Mouse (Mus musculus) heart, postnatal 10 days (tissue): ENCODE data around the gene Chn1. TPM values are rescaled to one million over a fixed set of nuclear protein-coding genes. Genes with fewer than 3 reads are reported as not detected.

Source experiments
- DNase-seq, 2 experiments: peaks; one replicate each; pipeline ENCODE4 v3.0.0; 2021
- intact Hi-C: fragments of 180-260 bp; cut with DNase I; formaldehyde crosslinking; loops from one replicate; pipeline ENCODE4 v1.15.1; 2025
- total RNA-seq, 2 experiments: library from RNA; stranded (reverse); gene quantifications; 2 replicates each; pipeline ENCODE4 v1.2.3; 2021

Gene Chn1
- total RNA-seq, 2 experiments from 2014 or later, result 60.1 to 62.8 TPM

DNA sequence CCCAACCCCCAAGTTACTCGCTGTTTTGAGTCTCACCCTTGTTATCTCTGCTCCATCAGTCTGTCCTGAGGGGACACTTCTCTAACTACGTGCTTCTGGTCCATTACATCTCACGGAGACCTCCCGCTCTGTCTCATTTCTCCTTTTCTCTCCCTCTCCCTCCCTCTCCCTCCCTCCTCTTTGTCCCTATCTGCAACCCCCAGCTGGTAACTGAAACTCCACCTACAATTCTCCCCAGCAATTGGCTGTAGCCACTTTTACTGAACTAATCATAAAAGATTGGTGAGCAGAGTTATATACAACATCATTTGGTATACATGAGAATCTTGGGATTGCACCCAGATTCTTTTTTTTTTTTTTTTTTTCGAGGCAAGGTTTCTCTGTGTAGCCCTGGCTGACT, 16.1 kb downstream of the Chn1 start:
- intact Hi-C loops, result no loop called here
- DNase-seq, result no peak

GRCm38 (mm10) chr2:73747297-73747696, 27.8 kb downstream of the Chn1 start:
- intact Hi-C loops, result loop anchor here (5.0 kb wide), 1 partner anchor 165 kb away; the partner anchor contains the start of gene Chrna1

GRCm38 (mm10) chr2:73746375-73746770, 28.8 kb downstream of the Chn1 start:
- intact Hi-C loops, result loop anchor here (5.0 kb wide), 1 partner anchor 164 kb away; the partner anchor contains the start of gene Chrna1

More at GRCm38 (mm10) chr2:73747297-73747696, 27.8 kb downstream of the Chn1 start:
- no peak for DNase-seq

GRCm38 (mm10) chr2:73745647-73746374, 29.3 kb downstream of the Chn1 start:
- intact Hi-C loops, result loop anchor here (5.0 kb wide), 1 partner anchor 164 kb away; the partner anchor contains the start of gene Chrna1
- peak; percentile 38 to 53 for DNase-seq

More at GRCm38 (mm10) chr2:73746375-73746770, 28.8 kb downstream of the Chn1 start:
- DNase-seq, result no peak

GRCm38 (mm10) chr2:73741286-73741685, 33.9 kb downstream of the Chn1 start:
- intact Hi-C loops, result no loop called here
- no peak for DNase-seq

GRCm38 (mm10) chr2:73727868-73728267, 47.3 kb downstream of the Chn1 start:
- DNase-seq, result no peak
- intact Hi-C loops, result no loop called here

DNA sequence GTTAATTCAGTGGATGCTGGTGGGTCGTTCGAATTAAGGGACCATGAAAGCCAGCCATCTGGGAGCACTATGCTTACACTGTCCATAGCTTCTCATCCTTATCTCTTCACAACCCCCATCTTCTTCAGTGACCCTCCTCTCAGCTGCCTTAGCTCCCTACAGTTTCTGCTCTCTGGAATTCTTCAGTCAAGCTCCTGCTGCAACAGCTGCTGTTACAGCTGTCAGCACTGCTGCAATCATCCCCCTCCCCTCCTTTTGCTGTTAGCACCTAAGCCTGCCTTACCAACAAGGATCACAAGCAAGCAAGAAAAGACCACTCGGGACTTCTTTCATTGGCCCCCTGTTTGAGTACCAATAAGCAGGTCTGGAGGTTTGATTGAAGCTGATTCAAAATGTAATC, 50.2 kb downstream of the Chn1 start:
- intact Hi-C loops, result no loop called here
- DNase-seq, result no peak

DNA sequence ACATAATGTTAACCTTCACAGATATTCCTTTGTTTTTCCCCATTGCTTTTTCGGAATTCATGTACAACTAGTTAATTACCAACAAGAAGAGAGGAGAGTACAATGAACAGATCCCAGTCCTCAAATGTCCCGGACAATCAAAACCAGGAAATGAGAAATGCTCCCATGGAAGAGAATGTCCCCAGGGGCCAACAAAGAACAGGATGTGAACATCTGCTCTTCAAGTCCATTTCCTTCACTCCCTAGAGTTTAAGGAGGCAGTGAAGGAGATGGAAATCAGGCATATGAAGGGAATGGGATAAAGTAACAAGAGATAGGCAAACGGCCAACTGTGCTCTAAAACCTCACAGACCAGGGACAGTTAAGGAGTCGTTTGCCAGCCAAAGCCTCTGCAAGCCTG, 53.3 kb downstream of the Chn1 start:
- intact Hi-C loops, result no loop called here
- peak; percentile 54 to 59 for DNase-seq

DNA sequence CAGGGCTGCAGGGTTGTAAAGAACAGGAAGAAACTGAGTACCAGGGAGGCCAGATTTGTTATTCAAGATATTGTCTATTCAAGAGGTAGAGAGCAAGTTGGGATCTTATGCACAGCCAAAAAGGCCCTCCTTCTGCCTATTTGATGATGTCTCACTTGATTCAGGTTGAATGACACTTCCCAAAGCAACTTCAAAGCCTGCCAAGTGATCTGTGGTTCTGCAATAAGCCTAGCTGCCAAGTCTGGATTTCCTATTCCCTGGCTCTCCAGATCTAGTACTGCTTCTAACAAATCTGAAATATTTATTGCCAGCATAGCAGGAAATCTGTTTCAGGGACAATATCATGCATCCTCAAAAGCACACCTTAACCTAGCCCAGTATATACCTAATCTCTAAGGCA, 62.7 kb downstream of the Chn1 start:
- intact Hi-C loops, result no loop called here
- no peak for DNase-seq

- intact Hi-C loops, result no loop called here
- DNase-seq, result no peak
Measured at GRCm38 (mm10) chr2:73693045-73693444, 82.1 kb downstream of the Chn1 start.

DNA sequence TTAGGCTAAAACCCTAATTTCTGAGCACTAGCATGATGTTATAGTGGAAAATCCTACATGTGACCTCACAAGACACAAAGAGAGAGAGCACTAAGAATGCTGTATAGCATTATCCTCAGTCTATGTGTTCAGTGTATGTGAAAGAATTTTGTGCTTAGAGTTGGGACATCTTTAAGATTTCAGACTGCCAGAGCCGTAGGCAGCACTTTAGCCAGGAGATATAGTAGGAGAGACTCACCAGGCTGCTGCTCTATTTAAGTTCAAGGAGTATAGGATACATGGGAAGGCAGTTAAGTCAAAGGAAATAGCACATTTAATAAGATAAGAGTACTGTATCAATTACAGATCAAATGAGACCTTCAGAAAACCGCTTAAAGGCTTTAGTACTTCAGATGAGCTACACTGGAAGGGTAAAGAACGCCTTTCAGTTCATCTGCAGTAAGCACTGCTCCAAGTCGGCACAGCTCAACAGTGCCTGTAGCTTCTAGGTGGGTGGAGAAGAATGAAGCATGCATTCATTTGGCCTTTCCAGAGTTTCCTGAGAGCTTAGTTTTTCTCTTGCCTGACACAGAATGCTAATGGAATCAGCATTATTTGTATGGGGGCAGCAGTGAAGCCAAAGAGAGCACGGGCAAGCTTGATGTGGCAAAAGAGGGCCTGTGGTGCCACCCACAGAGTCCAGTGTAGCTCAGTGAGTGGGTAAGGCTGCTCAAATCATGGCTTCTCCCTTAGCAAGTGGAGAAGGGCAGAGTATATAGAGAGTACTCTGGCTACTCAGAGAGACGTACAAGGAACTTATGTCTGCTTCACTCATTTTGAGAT, 84.2 kb downstream of the Chn1 start:
- intact Hi-C loops, result no loop called here
- no peak for DNase-seq

- no peak for DNase-seq
- intact Hi-C loops, result no loop called here
Measured at GRCm38 (mm10) chr2:73682500-73682899, 92.6 kb downstream of the Chn1 start.

DNA sequence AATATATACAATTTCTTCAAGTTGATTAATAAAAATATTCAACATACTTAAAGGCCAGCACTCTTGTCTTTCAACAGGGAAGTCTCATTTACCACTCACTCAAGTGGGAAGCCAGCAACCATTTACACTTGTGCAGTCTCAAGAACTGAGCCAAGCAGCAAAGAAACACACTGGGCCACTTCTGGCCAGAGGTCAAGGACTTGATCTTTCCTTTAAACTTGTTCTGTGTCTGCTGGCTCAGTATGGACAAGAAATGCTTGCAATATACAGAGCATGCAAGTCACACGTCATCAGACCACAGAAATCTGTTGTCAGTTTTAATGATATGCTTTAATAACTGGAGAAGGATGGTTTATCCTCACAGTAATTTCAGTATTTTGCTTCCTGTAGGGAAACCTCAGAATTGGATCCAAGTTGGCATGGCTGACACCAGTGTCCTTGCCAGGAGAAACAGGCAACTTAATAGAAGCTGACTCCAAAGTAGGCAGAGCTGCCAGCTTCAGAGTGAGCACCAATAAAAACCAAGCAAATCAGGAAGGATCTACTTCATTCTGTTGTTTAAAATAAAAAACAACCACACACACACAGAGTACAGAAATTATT, 94.6 kb downstream of the Chn1 start:
- intact Hi-C loops, result no loop called here
- peak; percentile 37 to 38 for DNase-seq

DNA sequence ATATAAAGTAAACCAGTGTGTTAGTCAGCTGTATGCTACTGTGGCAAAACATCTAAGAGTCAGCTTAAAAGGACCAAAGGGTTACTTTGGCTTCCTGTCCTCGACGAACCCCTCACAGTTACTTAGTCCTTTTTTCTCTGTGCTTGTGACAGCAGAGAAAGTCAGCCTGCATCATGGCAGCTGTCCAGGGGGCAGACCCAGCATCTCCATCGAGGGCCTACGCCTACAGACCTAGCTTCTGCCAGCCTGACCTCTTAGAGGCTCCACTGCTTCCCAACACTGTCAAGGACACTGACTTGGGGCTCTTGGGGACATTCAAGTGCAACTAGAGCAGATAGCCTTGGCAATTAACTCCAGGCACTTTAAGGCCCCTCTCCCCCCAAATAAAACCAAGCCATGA, 106.5 kb downstream of the Chn1 start:
- intact Hi-C loops, result no loop called here
- DNase-seq, result peak; percentile 30 to 34

DNA sequence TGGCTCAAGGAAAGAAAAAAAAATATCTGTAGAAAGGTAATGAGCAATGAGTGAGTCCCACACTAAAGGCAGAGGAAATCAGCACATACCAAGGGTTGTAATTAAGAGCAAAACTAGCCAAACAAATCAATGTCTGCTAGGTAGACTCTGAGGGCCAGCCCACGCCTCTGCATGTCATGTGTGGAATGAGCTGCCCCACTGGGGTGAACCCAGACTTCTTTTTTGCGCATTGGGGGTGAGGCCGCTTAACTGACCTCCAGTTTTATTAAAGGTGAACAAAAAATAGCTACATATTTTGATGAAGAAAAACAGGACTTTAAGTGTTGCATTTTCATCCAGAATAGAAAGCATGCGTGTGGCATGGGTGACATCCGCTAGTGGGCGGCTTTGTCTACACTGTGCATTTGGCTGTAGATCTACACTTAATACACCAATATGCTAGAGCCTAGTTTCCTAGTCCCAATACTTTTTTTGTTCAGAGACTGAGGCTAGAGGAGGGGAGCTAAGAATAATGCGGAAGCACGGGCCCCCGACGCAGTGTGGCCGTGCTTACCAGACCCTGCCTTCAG, 114.5 kb downstream of the Chn1 start:
- intact Hi-C loops, result loop anchor here (2.0 kb wide), 1 partner anchor 16 kb away; no protein-coding TSS in a partner anchor
- no peak for DNase-seq

GRCm38 (mm10) chr2:73659726-73660565, 115.2 kb downstream of the Chn1 start:
- intact Hi-C loops, result loop anchor here (2.0 kb wide), 1 partner anchor 17 kb away; no protein-coding TSS in a partner anchor
- DNase-seq, result peak; percentile 41 to 51

DNA sequence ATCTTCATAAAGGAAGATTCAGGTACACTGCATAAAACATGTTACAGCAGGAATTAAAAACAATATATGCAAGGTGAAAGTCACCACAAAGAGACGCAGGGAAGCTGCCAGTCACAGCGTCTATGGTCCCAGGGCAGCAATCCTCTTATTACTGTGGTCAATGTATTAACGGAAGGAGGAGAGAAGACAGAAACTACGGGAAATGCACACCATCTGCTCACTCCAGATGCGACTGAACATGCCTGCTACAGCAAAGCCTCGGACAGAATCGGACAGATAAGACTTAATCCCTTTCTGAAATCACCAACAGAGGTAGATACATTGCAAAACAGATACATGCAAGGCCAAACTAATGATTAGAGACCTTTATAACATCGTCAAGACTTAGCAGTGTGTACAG, 116.1 kb downstream of the Chn1 start:
- intact Hi-C loops, result no loop called here
- no peak for DNase-seq

DNA sequence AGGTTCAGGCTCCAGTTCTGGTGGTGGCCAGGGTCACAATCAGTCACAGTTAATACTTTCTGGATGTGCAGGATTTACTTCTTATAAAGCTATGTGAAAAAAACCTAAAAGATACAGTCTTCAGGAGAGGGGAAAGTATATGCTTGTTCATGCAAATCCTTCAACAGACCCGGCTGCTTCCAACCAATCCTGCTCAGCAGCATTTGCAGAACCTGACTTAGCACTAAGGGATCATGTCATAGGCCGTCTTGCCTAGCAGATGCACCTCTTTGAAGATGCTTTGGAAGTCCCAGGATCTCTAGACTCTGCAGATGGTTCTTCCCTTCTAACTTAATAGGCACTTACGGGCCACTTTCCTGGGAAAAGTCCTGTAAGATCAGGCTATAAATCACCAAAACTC, 117.2 kb downstream of the Chn1 start:
- intact Hi-C loops, result no loop called here
- no peak for DNase-seq

GRCm38 (mm10) chr2:73657151-73657550, 118.0 kb downstream of the Chn1 start:
- peak; percentile 23 to 37 for DNase-seq

GRCm38 (mm10) chr2:73655663-73656062, 119.5 kb downstream of the Chn1 start:
- intact Hi-C loops, result no loop called here
- no peak for DNase-seq

More at GRCm38 (mm10) chr2:73657151-73657550, 118.0 kb downstream of the Chn1 start:
- intact Hi-C loops, result no loop called here
